Mouse (Mus musculus) c-Kit-negative CD71-positive TER-119-positive erythroid progenitor cells, embryonic 14.5 days (primary cell): ENCODE data around the gene Sec23a.
A peak's percentile ranks its signal among the peaks of the same experiment; 100 is the strongest.

Source experiments
- DNase-seq: peaks from one replicate; pipeline ENCODE4 v3.0.0-alpha.2; 2013; ENCODE audit warnings: low read depth, low spot score

The Sec23a gene

GRCm38 (mm10) chr12:58985766-58986165, 26.1 kb downstream of the Sec23a start:
- no peak for DNase-seq

GRCm38 (mm10) chr12:58981178-58981661, 30.6 kb downstream of the Sec23a start:
- peak; percentile 55 for DNase-seq

- no peak for DNase-seq
Measured at GRCm38 (mm10) chr12:58976966-58977365, 34.9 kb downstream of the Sec23a start.

- no peak for DNase-seq
Measured at GRCm38 (mm10) chr12:58964583-58964982, 47.2 kb downstream of the Sec23a start.

DNA sequence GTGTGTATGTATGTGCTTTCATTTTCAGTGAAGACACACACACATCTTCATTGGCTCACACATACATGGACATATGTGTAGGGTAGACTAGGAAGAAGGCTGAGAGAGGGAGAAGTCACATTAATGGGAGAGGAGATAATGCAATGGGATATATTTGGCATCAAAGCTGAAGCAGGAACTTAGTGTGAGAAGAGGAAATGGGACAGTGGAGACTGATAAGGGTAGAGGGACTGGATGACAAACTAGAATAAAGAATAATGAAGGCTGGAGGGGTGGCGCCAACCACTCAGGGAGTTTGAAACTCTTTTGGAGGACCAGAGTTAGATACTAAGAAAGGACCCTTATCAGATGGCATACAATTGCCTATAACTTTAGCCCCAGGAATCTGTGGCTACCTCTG, 51.0 kb downstream of the Sec23a start:
- DNase-seq, result no peak

DNA sequence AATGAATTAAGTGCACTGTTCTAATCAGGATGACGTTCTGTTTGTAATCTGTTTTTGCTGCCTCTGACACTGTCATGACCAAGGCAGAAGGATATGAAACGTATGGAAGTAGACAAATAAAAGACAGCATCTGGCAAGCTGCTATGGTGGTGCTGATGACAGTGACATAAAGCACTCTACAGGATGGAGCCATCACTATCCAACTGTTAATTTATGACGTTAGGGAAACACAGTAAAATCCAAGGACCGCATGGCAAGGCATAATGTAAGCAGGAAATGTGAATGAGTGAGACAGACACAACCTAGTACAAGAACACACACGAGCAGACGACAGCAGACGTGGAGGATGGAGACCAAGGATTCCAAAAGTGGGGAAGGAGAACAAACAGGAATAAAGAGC, 55.2 kb downstream of the Sec23a start:
- no peak for DNase-seq

DNA sequence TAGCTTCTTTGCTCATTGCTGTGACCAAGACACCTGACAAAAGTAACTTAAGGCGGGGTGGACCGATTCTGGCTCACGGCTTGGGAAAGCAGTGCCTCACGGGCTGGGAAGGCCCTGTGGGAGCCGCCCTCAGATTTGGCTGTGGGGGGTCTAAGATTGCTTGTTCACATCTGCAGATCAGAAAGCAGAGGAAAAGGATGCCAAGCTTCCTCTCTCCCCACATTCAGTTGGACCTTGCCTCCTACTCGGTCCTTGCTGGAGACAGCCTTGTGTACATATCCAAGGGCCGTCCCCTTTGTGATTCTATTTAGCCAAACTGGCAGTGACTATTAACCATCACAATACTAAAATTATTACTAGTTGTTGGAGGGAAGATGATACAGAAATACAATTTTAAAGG, 55.7 kb downstream of the Sec23a start:
- DNase-seq, result no peak

DNA sequence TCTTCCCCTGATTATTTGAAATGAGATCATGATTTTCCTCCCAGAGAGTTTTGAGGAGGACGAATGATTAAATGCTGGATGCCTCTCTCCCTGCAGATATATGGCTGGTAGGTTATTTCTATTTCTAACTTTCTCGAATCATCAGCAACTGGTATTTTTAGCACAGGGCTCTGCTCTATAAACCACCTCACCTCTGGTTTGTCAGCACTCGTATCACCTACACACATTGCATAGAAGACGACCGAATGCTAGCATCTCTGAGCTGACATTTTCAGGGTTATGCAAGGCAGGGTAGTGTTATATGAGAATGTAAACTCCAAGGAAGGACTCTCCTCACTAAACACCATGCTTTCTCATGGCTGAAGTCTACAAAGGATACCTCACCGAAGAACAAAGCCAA, 63.9 kb downstream of the Sec23a start:
- DNase-seq, result no peak

GRCm38 (mm10) chr12:58947231-58947630, 64.6 kb downstream of the Sec23a start:
- peak; percentile 37 for DNase-seq

GRCm38 (mm10) chr12:58942544-58942943, 69.3 kb downstream of the Sec23a start:
- no peak for DNase-seq

GRCm38 (mm10) chr12:58934580-58934979, 77.2 kb downstream of the Sec23a start:
- DNase-seq, result no peak

- DNase-seq, result no peak
Measured at GRCm38 (mm10) chr12:58924996-58925395, 86.8 kb downstream of the Sec23a start.

GRCm38 (mm10) chr12:58924025-58924424, 87.8 kb downstream of the Sec23a start:
- no peak for DNase-seq

- no peak for DNase-seq
Measured at GRCm38 (mm10) chr12:58920775-58921174, 91.0 kb downstream of the Sec23a start.

DNA sequence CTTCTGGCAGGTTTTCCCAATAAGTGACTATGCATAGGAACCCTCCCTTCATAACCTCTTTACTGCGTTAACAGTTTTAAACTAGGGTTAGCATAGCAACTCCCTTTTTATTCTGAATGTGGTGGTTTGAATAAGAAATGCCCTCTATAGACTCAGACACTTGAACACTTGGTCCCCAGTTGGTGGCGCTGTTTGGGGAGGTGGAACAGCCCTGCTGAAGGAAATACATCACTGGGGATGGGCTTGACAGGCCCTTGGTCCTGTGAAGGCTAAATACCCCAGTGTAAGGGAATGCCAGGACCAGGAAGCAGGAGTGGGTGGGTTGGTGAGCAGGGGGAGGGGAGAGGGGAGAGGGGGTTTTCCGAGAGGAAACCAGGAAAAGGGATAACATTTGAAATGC, 92.3 kb downstream of the Sec23a start:
- no peak for DNase-seq

DNA sequence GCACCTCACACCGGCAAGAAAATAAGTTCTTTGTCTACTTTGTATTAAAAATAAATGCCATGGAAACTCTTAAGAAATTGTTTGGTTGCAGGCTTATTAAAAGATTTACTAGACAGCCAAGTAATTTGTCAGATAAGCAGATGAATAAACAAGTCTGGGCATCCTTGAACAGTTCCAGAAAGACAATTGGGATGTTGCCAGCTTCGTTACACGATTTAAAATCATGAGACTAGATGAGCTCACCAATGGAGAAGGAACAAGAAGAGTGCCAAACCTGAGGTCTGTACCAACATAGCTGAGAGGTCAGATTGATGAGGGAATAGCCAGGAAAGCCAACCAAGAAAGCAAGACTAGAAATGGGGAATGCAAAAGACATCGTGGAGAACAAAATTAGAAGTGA, 102.0 kb downstream of the Sec23a start:
- no peak for DNase-seq
